Mouse (Mus musculus): ENCODE measurements around the gene Klhl42. TPM values are rescaled to one million over a fixed set of nuclear protein-coding genes. Genes with fewer than 3 reads are reported as not detected.
A peak's percentile ranks its signal among the peaks of the same experiment; 100 is the strongest.

Klhl42 gene
- total RNA-seq, 2 experiments from 2014 or later = 5.4 to 7.5 TPM

- DNase-seq = no peak
Observed at GRCm38 (mm10) chr6:147145753-147146152, 54.6 kb downstream of the Klhl42 start.

DNA sequence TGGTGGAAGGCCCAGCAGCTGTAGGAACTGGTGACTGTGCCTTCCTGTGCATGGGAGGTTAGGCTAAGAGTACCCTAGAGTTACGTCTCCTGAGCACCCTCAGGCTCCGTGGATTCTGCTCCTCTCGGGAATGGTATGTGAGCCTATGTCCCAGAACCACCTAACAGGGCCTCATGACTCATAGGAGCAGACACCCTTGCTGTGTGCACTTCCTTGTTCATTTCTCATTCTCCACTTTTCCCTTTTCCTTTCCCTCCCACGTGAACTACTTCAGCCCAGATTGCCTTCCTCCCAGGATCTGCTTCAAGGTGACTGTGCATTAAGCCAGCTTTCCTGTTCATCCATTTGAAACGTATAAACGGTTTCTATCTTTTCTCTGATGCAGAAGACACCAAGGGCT is 59.9 kb downstream of the Klhl42 start:
- DNase-seq = no peak

GRCm38 (mm10) chr6:147151839-147152238 is 60.7 kb downstream of the Klhl42 start:
- DNase-seq = no peak

- peak; percentile 8 for DNase-seq
Observed at GRCm38 (mm10) chr6:147155085-147155484, 63.9 kb downstream of the Klhl42 start.

DNA sequence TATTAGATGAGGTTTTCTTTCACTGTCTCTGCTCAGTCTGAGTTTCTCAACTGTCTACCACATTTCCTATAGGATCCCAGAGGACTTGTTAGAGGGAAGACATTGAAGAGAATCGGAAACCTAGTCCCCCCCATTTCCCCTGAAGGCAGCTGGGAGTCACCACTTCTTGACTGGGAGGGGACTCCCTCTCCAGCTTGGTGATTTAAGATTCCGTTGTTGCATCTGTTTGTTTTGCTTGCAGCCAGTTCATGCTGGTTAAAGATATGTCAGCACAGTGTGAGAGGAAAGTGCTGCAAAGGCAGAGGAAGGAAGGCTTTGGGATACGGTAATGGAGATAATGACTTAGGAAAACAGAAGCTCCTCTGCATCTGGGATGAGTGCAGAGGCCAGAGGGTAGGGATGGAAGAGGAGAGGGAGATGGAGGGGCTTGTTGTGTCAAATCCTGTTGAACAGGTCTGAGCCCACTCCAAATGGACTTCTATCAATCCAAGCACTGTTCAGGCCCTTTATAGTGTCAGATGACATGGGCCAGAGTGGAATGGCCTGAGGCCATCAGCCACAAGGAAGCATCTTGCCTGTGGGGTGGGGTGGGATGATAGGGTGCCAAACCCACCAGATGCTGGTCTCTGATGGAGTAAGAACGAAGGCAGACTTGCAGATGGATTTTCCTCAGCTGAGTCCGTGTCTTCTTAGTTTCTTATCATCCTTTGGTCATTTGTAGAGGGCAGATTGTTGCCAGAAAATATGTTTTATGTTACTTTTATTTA is 70.8 kb downstream of the Klhl42 start:
- DNase-seq = peak; percentile 10

Other genes with a start within 250 kb of the Klhl42 start
- gene Smco2, start 241.3 kb upstream of the Klhl42 start, total RNA-seq (2021) = not detected
- gene Ppfibp1, start 202.9 kb upstream of the Klhl42 start, total RNA-seq (2021) = 10 to 100 TPM; 47.9 to 54.9 TPM
- gene 1700034J05Rik, start 137.0 kb upstream of the Klhl42 start, total RNA-seq (2021) = not detected
- gene Rep15, start 58.8 kb upstream of the Klhl42 start, total RNA-seq (2021) = under 1 TPM; 0.66 to 0.77 TPM
- 10 to 100 TPM; 68.4 to 70.7 TPM for gene Mrps35, start 48.6 kb upstream of the Klhl42 start, total RNA-seq (2021)
- not detected for gene Mansc4, start 4.3 kb upstream of the Klhl42 start, total RNA-seq (2021)
- gene Pthlh, start 172.8 kb downstream of the Klhl42 start, total RNA-seq (2021) = 1 to 10 TPM; 3.0 to 3.1 TPM